Mouse (Mus musculus) limb, embryonic 13.5 days (tissue): ENCODE measurements around the gene Olfr1496. TPM values are rescaled to one million over a fixed set of nuclear protein-coding genes. Genes with fewer than 3 reads are reported as not detected.

Experiments used
- ATAC-seq: fragments of 200-750 bp; cut with Nextera tagmentation; 2 replicates; pipeline ENCODE4 v1.8.0; 2017; ENCODE audit warnings: low read depth, moderate number of reproducible peaks, moderate TSS enrichment; ENCODE audit not compliant: low FRiP score
- H3K27ac ChIP-seq: fragments of 300-500 bp; sonication (generic); 2 replicates; pipeline ENCODE4 v1.5.1; 2015; ENCODE audit warnings: inconsistent platforms, mild to moderate bottlenecking, moderate library complexity
- H3K27me3 ChIP-seq: fragments of 300-500 bp; sonication (generic); 2 replicates; pipeline ENCODE4 v1.6.1; 2015; ENCODE audit warnings: mild to moderate bottlenecking, inconsistent platforms
- H3K36me3 ChIP-seq: fragments of 300-500 bp; sonication (generic); 2 replicates; pipeline ENCODE4 v1.6.1; 2015; ENCODE audit warnings: inconsistent platforms, mild to moderate bottlenecking, moderate library complexity
- H3K4me1 ChIP-seq: fragments of 300-500 bp; sonication (generic); 2 replicates; pipeline ENCODE4 v1.6.1; 2015; ENCODE audit warnings: inconsistent platforms
- H3K4me2 ChIP-seq: fragments of 300-500 bp; sonication (generic); replicated peaks from 2 replicates; pipeline ENCODE4 v1.6.1; 2015; ENCODE audit warnings: inconsistent platforms, mild to moderate bottlenecking, moderate library complexity
- H3K4me3 ChIP-seq: fragments of 300-500 bp; sonication (generic); 2 replicates; pipeline ENCODE4 v1.5.1; 2015; ENCODE audit warnings: moderate library complexity, mild to moderate bottlenecking, inconsistent platforms
- H3K9ac ChIP-seq: fragments of 300-500 bp; sonication (generic); 2 replicates; pipeline ENCODE4 v1.6.1; 2015; ENCODE audit warnings: mild to moderate bottlenecking, inconsistent platforms
- H3K9me3 ChIP-seq: fragments of 300-500 bp; sonication (generic); 2 replicates; pipeline ENCODE4 v1.6.1; 2016; ENCODE audit warnings: inconsistent platforms
- polyA plus RNA-seq: library from polyadenylated mRNA; unstranded; fragments of >200 nt; fragmentation: Nextera tagmentation; extraction: Ambion mirVana; gene quantifications from 2 replicates; pipeline ENCODE4 v1.2.1, GENCODE M21; 2015

Gene Olfr1496
- polyA plus RNA-seq, 1 experiment from 2014 or later, result not detected

GRCm38 (mm10) chr19:13830388-13830787 lies 52.7 kb downstream of the Olfr1496 start, which contains the start of gene Olfr1500:
Gene Olfr1500, minus strand, starts transcription at chr19:13830488.
- H3K27me3 ChIP-seq, result no peaks in the 10 kb centered on the region
- H3K36me3 ChIP-seq, result no peaks in the 10 kb centered on the region
- no peak within 1 kb of the TSS for H3K9ac ChIP-seq
- no peak within 1 kb of the TSS for H3K4me2 ChIP-seq
- no peak for ATAC-seq
- no peaks in the 10 kb centered on the region for H3K9me3 ChIP-seq
- no peaks in the 10 kb centered on the region for H3K4me1 ChIP-seq
- H3K27ac ChIP-seq, result no peak within 1 kb of the TSS
- H3K4me3 ChIP-seq, result no peak within 1 kb of the TSS

Other genes with a start within 250 kb of the Olfr1496 start
- gene Olfr1480, start 250.0 kb upstream of the Olfr1496 start, polyA plus RNA-seq, result not detected in 2 replicates
- not detected in 2 replicates for gene Olfr1484, start 194.4 kb upstream of the Olfr1496 start, polyA plus RNA-seq
- gene Olfr1487, start 160.5 kb upstream of the Olfr1496 start, polyA plus RNA-seq, result not detected in 2 replicates
- gene Olfr1489, start 146.3 kb upstream of the Olfr1496 start, polyA plus RNA-seq, result not detected in 2 replicates
- gene Olfr1490, start 126.8 kb upstream of the Olfr1496 start, polyA plus RNA-seq, result not detected in 2 replicates
- gene Olfr1491, start 80.6 kb upstream of the Olfr1496 start, polyA plus RNA-seq, result not detected in 2 replicates
- gene Olfr1493-ps1, start 54.6 kb upstream of the Olfr1496 start, polyA plus RNA-seq, result not detected in 2 replicates
- not detected in 2 replicates for gene Olfr1494, start 38.1 kb upstream of the Olfr1496 start, polyA plus RNA-seq
- gene Olfr1495, start 13.3 kb upstream of the Olfr1496 start, polyA plus RNA-seq, result not detected in 2 replicates
- not detected in 2 replicates for gene Olfr1497, start 20.3 kb downstream of the Olfr1496 start, polyA plus RNA-seq
- not detected in 2 replicates for gene Olfr1499, start 41.6 kb downstream of the Olfr1496 start, polyA plus RNA-seq
- gene Olfr1500, start 52.6 kb downstream of the Olfr1496 start, polyA plus RNA-seq, result not detected in 2 replicates
- gene Olfr1501, start 72.8 kb downstream of the Olfr1496 start, polyA plus RNA-seq, result not detected in 2 replicates
- gene Olfr1502, start 83.9 kb downstream of the Olfr1496 start, polyA plus RNA-seq, result not detected in 2 replicates
- gene Olfr1504, start 120.0 kb downstream of the Olfr1496 start, polyA plus RNA-seq, result not detected in 2 replicates
- not detected in 2 replicates for gene Olfr1505, start 135.7 kb downstream of the Olfr1496 start, polyA plus RNA-seq